Mouse (Mus musculus) neural tube, embryonic 11.5 days (tissue): ENCODE measurements around the gene Gm11938. TPM values are rescaled to one million over a fixed set of nuclear protein-coding genes. Genes with fewer than 3 reads are reported as not detected.
"Not testable (repeated sequence)": the region's sequence is repeated elsewhere in the genome, so short reads cannot be mapped to it uniquely, and the experiment has no call there.

Source experiments
- ATAC-seq: fragments of 200-750 bp; cut with Nextera tagmentation; 2 replicates; pipeline ENCODE4 v1.8.0; 2017; ENCODE audit warnings: moderate number of reproducible peaks, mild to moderate bottlenecking, moderate TSS enrichment, moderate library complexity; ENCODE audit not compliant: insufficient read depth, low FRiP score, low TSS enrichment
- DNase-seq: peaks from one replicate; pipeline ENCODE4 v3.0.0-alpha.2; 2015; ENCODE audit warnings: low spot score
- H3K27ac ChIP-seq: fragments of 300-500 bp; sonication (generic); 2 replicates; pipeline ENCODE4 v1.5.1; 2014; ENCODE audit warnings: low read depth, mild to moderate bottlenecking, low read length
- H3K27me3 ChIP-seq: fragments of 300-500 bp; sonication (generic); 2 replicates; pipeline ENCODE4 v1.6.1; 2014; ENCODE audit warnings: mild to moderate bottlenecking, low read length, mixed read lengths; ENCODE audit not compliant: control insufficient read depth, insufficient read depth
- H3K36me3 ChIP-seq: fragments of 300-500 bp; sonication (generic); 2 replicates; pipeline ENCODE4 v1.6.1; 2014; ENCODE audit warnings: mild to moderate bottlenecking, low read length, moderate library complexity, mixed read lengths; ENCODE audit not compliant: control insufficient read depth, insufficient read depth
- H3K4me1 ChIP-seq: fragments of 300-500 bp; sonication (generic); 2 replicates; pipeline ENCODE4 v1.6.1; 2014; ENCODE audit warnings: low read length, mixed read lengths; ENCODE audit not compliant: control insufficient read depth, insufficient read depth
- H3K4me2 ChIP-seq: fragments of 300-500 bp; sonication (generic); 2 replicates; pipeline ENCODE4 v1.6.1; 2014; ENCODE audit warnings: low read depth, mild to moderate bottlenecking, moderate library complexity
- H3K4me3 ChIP-seq: fragments of 300-500 bp; sonication (generic); 2 replicates; pipeline ENCODE4 v1.5.1; 2014; ENCODE audit warnings: low read depth, low read length
- H3K9ac ChIP-seq: fragments of 300-500 bp; sonication (generic); 2 replicates; pipeline ENCODE4 v1.6.1; 2014; ENCODE audit warnings: mild to moderate bottlenecking, low read length
- H3K9me3 ChIP-seq: fragments of 300-500 bp; sonication (generic); 2 replicates; pipeline ENCODE4 v1.6.1; 2016; ENCODE audit warnings: low read length; ENCODE audit not compliant: control insufficient read depth
- WGBS: fragments of 180-500 bp; shearing (Covaris S2); extraction: QIAGEN DNeasy Blood & Tissue Kit; methylation state at CpG from one replicate; pipeline ENCODE4 v1.1.7; 2014; 5-methylcytosine and 5-hydroxymethylcytosine counted together
- polyA plus RNA-seq: library from polyadenylated mRNA; unstranded; fragments of >200 nt; fragmentation: Nextera tagmentation; extraction: Ambion mirVana; gene quantifications from 2 replicates; pipeline ENCODE4 v1.2.1, GENCODE M21; 2014

Gene Gm11938
- polyA plus RNA-seq, 1 experiment from 2014 or later, result not detected

DNA sequence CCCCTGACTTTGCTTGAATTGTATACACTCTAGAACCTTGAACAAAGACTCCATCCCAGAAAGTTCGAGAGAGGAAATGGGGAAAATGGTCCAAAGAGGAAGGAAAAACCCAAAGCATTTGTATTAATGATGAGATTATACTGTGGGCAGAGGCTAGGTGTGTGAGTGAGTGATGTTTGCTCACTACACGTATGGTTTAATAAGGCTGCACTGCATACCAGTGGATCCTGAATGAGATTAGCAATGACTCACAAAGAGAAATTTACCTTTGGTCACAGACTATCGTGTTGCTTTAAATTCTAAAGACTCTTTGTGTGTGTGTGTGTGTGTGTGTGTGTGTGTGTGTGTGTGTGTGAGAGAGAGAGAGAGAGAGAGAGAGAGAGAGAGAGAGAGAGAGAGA lies 27.8 kb upstream of the Gm11938 start:
- no peak for DNase-seq
- Histone ChIP-seq H3K9me3 (no peaks in the 10 kb centered on the region), H3K27ac (no peak overlapping the region), H3K36me3 (no peaks in the 10 kb centered on the region), H3K4me3 (no peak overlapping the region), H3K4me2 (no peak overlapping the region), H3K4me1 (no peaks in the 10 kb centered on the region), H3K27me3 (no peaks in the 10 kb centered on the region), H3K9ac (no peak overlapping the region)
- ATAC-seq, result no peak
- WGBS, result 88% methylated on average over 3 of the region's 3 CpGs

DNA sequence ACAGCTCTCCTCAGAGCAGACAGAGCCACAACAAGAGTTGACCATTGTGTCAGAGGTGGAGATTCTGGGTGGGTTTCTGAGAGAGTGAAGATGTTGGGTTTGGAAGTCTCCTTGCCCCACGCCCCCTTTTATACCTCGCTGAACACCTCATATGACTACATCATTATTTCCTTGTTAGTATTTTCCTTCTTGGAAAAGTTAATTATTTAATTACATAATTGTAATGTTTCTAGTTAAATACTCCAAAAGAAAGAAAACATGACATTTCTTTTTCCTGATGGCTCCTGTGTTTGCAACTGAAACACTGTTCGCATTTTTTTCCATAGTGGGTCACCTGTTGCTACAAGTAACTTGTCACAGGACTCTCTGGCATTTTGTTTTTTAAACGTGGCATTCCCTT lies 25.0 kb upstream of the Gm11938 start, which contains the start of gene Krtap4-1:
Krtap4-1 (minus strand) TSS at position 101 of the 400 bp plus-strand sequence.
- Histone ChIP-seq H3K9ac (no peak within 1 kb of the TSS), H3K27ac (no peak within 1 kb of the TSS), H3K4me3 (no peak within 1 kb of the TSS), H3K4me2 (no peak within 1 kb of the TSS), H3K36me3 (no peaks in the 10 kb centered on the region), H3K4me1 (no peaks in the 10 kb centered on the region), H3K27me3 (no peaks in the 10 kb centered on the region), H3K9me3 (no peaks in the 10 kb centered on the region)
- WGBS, result 84% methylated on average over 4 of the region's 4 CpGs
- ATAC-seq (no peak), DNase-seq (no peak)

DNA sequence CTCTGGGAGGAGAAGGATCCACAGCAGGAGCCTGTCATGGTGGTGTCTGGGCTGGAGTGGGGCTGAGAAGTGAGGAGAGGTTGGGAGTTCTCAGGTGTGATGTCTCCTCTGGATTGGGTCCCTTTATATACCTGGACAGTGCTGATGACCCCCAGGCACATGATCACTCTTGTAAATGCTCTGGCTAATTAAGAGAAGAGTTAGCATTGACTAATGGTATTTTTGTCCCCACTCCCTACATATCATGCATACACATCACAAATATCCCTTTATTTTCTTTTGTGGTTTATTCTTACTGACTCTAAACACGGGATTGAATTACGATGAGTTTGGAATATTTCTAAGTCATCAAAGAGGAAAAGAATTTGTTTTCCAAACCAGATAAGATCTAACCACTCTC lies 17.2 kb upstream of the Gm11938 start, which contains the start of gene Gm11562:
Gm11562 (minus strand) TSS at position 101 of the 400 bp plus-strand sequence.
- Histone ChIP-seq H3K9ac (no peak within 1 kb of the TSS), H3K4me2 (no peak within 1 kb of the TSS), H3K4me1 (no peaks in the 10 kb centered on the region), H3K36me3 (no peaks in the 10 kb centered on the region), H3K4me3 (no peak within 1 kb of the TSS), H3K9me3 (no peaks in the 10 kb centered on the region), H3K27ac (no peak within 1 kb of the TSS), H3K27me3 (no peaks in the 10 kb centered on the region)
- no peak for DNase-seq
- 93% methylated on average over 2 of the region's 2 CpGs for WGBS
- ATAC-seq, result no peak

DNA sequence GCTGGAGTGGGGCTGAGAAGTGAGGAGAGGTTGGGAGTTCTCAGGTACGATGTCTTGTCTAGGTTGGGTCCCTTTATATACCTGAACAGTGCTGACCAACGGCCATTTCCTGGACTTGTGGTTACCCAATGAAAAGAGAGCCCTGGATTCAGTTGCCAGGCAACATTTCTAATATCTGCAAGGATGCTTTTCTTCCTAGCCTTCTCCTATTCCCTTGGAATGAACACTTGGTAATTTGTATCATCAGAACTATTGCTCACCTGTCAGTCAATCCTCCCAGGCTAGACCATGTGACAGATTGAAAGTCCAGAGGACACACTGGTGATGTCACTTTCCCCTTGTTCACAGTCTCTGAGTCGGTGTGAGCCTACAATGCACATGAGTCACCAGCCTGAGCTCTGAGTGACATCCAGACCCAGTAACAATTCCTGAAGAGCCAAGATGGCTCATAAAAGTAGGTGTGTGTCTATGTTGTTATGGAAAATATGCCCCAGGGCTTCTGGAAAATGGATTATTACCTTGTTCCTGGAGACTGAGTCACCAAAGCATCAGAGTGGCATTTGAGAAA lies 11.8 kb upstream of the Gm11938 start, which contains the start of gene Krtap2-4:
Krtap2-4 (minus strand) TSS at position 51 of the 568 bp plus-strand sequence.
- Histone ChIP-seq H3K36me3 (no peaks in the 10 kb centered on the region), H3K9me3 (no peaks in the 10 kb centered on the region), H3K4me3 (no peak within 1 kb of the TSS), H3K9ac (no peak within 1 kb of the TSS), H3K4me2 (no peak within 1 kb of the TSS), H3K27ac (no peak within 1 kb of the TSS), H3K4me1 (no peaks in the 10 kb centered on the region), H3K27me3 (no peaks in the 10 kb centered on the region)
- DNase-seq, result no peak
- no peak for ATAC-seq
- 78% methylated on average over 3 of the region's 3 CpGs for WGBS

DNA sequence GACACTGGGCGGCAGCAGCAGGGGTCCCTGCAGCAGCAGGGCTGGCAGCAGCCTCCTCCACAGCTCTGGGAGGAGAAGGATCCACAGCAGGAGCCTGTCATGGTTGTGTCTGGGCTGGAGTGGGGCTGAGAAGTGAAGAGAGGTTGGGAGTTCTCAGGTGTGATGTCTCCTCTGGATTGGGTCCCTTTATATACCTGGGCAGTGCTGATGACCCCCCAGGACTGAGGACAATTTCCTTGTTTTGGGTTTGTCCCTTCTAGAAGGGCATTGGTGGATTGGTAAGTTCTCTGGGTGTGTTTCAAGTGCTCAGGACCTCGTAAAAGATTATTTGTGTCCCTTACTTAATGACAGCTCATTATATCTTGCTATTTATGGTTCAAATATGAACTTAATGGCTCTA lies 7.0 kb upstream of the Gm11938 start, which contains the start of gene Gm11937:
Gm11937 (minus strand) TSS at position 101 of the 400 bp plus-strand sequence.
- 76% methylated on average over 1 of the region's 2 CpGs for WGBS
- H3K9ac ChIP-seq, H3K27ac ChIP-seq, H3K36me3 ChIP-seq, H3K4me1 ChIP-seq, H3K27me3 ChIP-seq, H3K4me3 ChIP-seq, H3K9me3 ChIP-seq, H3K4me2 ChIP-seq, DNase-seq, ATAC-seq: not testable (repeated sequence)

DNA sequence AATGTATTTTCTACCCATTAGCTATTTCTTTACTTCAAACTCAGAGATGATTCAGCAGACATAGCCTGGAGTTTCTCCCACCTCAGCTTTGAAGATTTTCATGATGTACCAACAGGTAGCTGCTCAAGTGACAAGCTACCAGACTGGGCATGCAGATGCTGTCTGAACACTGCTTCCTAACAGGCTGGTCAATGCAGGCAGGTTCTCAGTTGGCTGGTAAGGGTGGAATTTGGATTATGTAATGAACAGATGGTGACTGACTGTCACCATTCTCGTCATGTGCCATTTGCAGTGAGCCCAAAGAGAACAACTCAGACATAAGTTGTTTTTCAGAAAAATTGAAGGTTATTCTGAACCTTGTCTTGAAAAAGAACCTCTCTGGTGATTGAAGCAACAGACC lies 6.0 kb upstream of the Gm11938 start:
- H3K9ac ChIP-seq, result no peak overlapping the region
- H3K9me3 ChIP-seq, result no peaks in the 10 kb centered on the region
- no peaks in the 10 kb centered on the region for H3K27me3 ChIP-seq
- H3K36me3 ChIP-seq, result no peaks in the 10 kb centered on the region
- 78% methylated on average over 1 of the region's 1 CpGs for WGBS
- H3K4me2 ChIP-seq, result no peak overlapping the region
- ATAC-seq (no peak), DNase-seq (no peak)
- H3K4me3 ChIP-seq, result no peak overlapping the region
- no peaks in the 10 kb centered on the region for H3K4me1 ChIP-seq
- H3K27ac ChIP-seq, result no peak overlapping the region

DNA sequence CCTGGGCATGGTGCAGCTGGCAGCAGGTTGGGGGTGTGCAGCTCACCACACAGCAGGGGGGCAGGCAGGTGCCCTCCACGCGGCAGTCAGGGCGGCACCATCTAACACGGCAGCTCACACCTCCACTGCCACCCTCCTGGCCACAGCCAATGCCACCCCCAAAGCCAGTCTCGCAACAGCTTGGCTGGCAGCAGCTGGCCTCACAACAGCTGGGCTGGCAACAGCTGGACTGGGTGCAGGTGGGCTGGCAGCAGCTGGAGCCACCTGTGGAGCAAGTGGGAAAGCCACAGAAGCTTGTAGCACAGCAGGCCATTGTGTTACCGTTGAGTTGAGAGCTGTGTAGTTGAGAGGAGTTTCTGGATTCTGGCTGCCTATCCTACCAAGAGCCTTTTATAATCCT lies 5.4 kb downstream of the Gm11938 start, which contains the start of gene Krtap9-3:
Krtap9-3 (minus strand) TSS at position 364 of the 400 bp plus-strand sequence.
- not testable (repeated sequence) for H3K27me3 ChIP-seq, H3K4me3 ChIP-seq, H3K4me1 ChIP-seq, DNase-seq, H3K4me2 ChIP-seq, H3K36me3 ChIP-seq, H3K9me3 ChIP-seq, H3K9ac ChIP-seq, H3K27ac ChIP-seq, ATAC-seq
- 84% methylated on average over 6 of the region's 6 CpGs for WGBS

DNA sequence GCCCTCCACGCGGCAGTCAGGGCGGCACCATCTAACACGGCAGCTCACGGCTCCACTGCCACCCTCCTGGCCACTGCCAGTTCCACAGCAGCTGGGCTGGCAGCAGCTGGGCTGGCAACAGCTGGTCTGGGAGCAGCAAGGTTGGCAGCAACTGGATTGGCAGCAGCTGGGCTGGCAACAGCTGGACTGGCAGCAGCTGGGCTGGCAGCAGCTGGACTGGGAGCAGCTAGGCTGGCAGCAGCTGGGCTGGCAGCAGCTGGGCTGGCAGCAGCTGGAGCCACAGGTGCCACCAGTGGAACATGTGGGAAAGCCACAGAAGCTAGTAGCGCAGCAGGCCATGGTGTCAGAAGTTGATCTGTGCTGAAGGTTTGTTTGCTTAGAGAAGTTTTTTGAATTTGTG lies 12.1 kb downstream of the Gm11938 start, which contains the start of gene Krtap1-3:
Krtap1-3 (minus strand) TSS at position 359 of the 400 bp plus-strand sequence.
- ATAC-seq (no peak), DNase-seq (no peak)
- no peaks in the 10 kb centered on the region for H3K36me3 ChIP-seq
- no peak within 1 kb of the TSS for H3K4me2 ChIP-seq
- no peak within 1 kb of the TSS for H3K27ac ChIP-seq
- H3K9me3 ChIP-seq, result no peaks in the 10 kb centered on the region
- no peak within 1 kb of the TSS for H3K9ac ChIP-seq
- H3K4me3 ChIP-seq, result no peak within 1 kb of the TSS
- WGBS, result 85% methylated on average over 6 of the region's 6 CpGs
- no peaks in the 10 kb centered on the region for H3K27me3 ChIP-seq
- no peaks in the 10 kb centered on the region for H3K4me1 ChIP-seq

DNA sequence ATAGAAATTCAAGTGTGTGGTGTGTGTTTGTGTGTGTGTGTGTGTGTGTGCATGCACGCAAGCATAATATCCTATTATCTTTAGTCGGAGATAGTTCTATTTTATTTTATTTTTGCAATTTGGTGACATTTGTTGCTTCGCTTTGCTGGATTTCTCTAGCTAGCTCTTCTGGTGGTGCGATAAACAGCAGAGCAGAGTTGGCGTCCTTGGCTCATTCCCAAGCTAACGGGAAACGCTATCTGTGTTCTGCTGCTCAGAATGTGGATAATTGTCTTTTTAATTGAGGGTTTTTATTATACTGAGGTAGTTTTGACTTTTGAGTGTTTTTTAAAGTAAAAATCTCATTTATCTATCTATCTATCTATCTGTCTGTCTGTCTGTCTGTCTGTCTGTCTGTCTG lies 18.0 kb downstream of the Gm11938 start:
- ATAC-seq (no peak), DNase-seq (no peak)
- Histone ChIP-seq H3K4me3 (no peak overlapping the region), H3K36me3 (no peaks in the 10 kb centered on the region), H3K4me1 (no peaks in the 10 kb centered on the region), H3K9ac (no peak overlapping the region), H3K4me2 (no peak overlapping the region), H3K9me3 (no peaks in the 10 kb centered on the region), H3K27ac (no peak overlapping the region), H3K27me3 (no peaks in the 10 kb centered on the region)
- 97% methylated on average over 7 of the region's 7 CpGs for WGBS
